Mouse (Mus musculus): ENCODE results near the gene Eme2. TPM values are rescaled to one million over a fixed set of nuclear protein-coding genes. Genes with fewer than 3 reads are reported as not detected.

The Eme2 gene
- polyA plus RNA-seq, 1 experiment from 2014 or later: 38.5 TPM

- WGBS: 88% methylated on average over 6 of the region's 6 CpGs
- Histone ChIP-seq H3K4me2 (replicated peaks; ENCODE audit: low read depth, low read length) (no peak overlapping the region), H3K27ac (ENCODE audit: low read length) (no peak overlapping the region), H3K9me3 (ENCODE audit: low read length) (no peaks in the 10 kb centered on the region), H3K27me3 (ENCODE audit: insufficient read depth, low read length) (no peaks in the 10 kb centered on the region), H3K4me1 (ENCODE audit: insufficient read depth, low read length) (no peaks in the 10 kb centered on the region), H3K4me3 (ENCODE audit: low read length) (no peak overlapping the region), H3K9ac (replicated peaks; ENCODE audit: low read length) (no peak overlapping the region), H3K36me3 (ENCODE audit: insufficient read depth, low read length) (peaks cover 28% of the 10 kb centered on the region)
- ATAC-seq (ENCODE audit: low FRiP score, low TSS enrichment): no peak
Measured at GRCm38 (mm10) chr17:24858967-24859366, 35.9 kb downstream of the Eme2 start.

- no peak overlapping the region for H3K27ac ChIP-seq (ENCODE audit: low read length)
- H3K9me3 ChIP-seq (ENCODE audit: low read length): no peaks in the 10 kb centered on the region
- H3K4me1 ChIP-seq (ENCODE audit: insufficient read depth, low read length): no peaks in the 10 kb centered on the region
- no peak for ATAC-seq (ENCODE audit: low FRiP score, low TSS enrichment)
- H3K27me3 ChIP-seq (ENCODE audit: insufficient read depth, low read length): no peaks in the 10 kb centered on the region
- peaks cover 28% of the 10 kb centered on the region for H3K36me3 ChIP-seq (ENCODE audit: insufficient read depth, low read length)
- H3K9ac ChIP-seq (replicated peaks; ENCODE audit: low read length): no peak overlapping the region
- no peak overlapping the region for H3K4me2 ChIP-seq (replicated peaks; ENCODE audit: low read depth, low read length)
- H3K4me3 ChIP-seq (ENCODE audit: low read length): no peak overlapping the region
- WGBS: 85% methylated on average over 8 of the region's 8 CpGs
Measured at GRCm38 (mm10) chr17:24857831-24858470, 36.9 kb downstream of the Eme2 start.

GRCm38 (mm10) chr17:24856589-24856988 lies 38.3 kb downstream of the Eme2 start:
- 91% methylated on average over 13 of the region's 13 CpGs for WGBS
- H3K9me3 ChIP-seq (ENCODE audit: low read length): no peaks in the 10 kb centered on the region
- H3K4me1 ChIP-seq (ENCODE audit: insufficient read depth, low read length): no peaks in the 10 kb centered on the region
- no peak overlapping the region for H3K4me3 ChIP-seq (ENCODE audit: low read length)
- no peak overlapping the region for H3K9ac ChIP-seq (replicated peaks; ENCODE audit: low read length)
- H3K27me3 ChIP-seq (ENCODE audit: insufficient read depth, low read length): no peaks in the 10 kb centered on the region
- ATAC-seq (ENCODE audit: low FRiP score, low TSS enrichment): no peak
- no peak overlapping the region for H3K27ac ChIP-seq (ENCODE audit: low read length)
- H3K4me2 ChIP-seq (replicated peaks; ENCODE audit: low read depth, low read length): no peak overlapping the region
- peaks cover 24% of the 10 kb centered on the region; the same call in 1 of the 2 replicates for H3K36me3 ChIP-seq (ENCODE audit: insufficient read depth, low read length)

- H3K4me3 ChIP-seq (ENCODE audit: low read length): no peak overlapping the region
- no peaks in the 10 kb centered on the region for H3K9me3 ChIP-seq (ENCODE audit: low read length)
- 0 out of 2 replicates have a peak, but pooled peaks cover 2% of the 10 kb centered on the region for H3K4me1 ChIP-seq (ENCODE audit: insufficient read depth, low read length)
- no peak overlapping the region for H3K27ac ChIP-seq (ENCODE audit: low read length)
- ATAC-seq (ENCODE audit: low FRiP score, low TSS enrichment): no peak
- no peak overlapping the region for H3K9ac ChIP-seq (replicated peaks; ENCODE audit: low read length)
- peaks cover 18% of the 10 kb centered on the region; the same call in 1 of the 2 replicates for H3K36me3 ChIP-seq (ENCODE audit: insufficient read depth, low read length)
- no peak overlapping the region for H3K4me2 ChIP-seq (replicated peaks; ENCODE audit: low read depth, low read length)
- WGBS: 77% methylated on average over 3 of the region's 3 CpGs
- H3K27me3 ChIP-seq (ENCODE audit: insufficient read depth, low read length): no peaks in the 10 kb centered on the region
Measured at GRCm38 (mm10) chr17:24855838-24856464, 38.9 kb downstream of the Eme2 start.

GRCm38 (mm10) chr17:24851381-24852125 lies 43.3 kb downstream of the Eme2 start:
- Histone ChIP-seq H3K27me3 (ENCODE audit: insufficient read depth, low read length) (no peaks in the 10 kb centered on the region), H3K4me3 (ENCODE audit: low read length) (peak overlapping the region; percentile 75), H3K36me3 (ENCODE audit: insufficient read depth, low read length) (0 out of 2 replicates have a peak, but pooled peaks cover 11% of the 10 kb centered on the region), H3K4me1 (ENCODE audit: insufficient read depth, low read length) (peaks cover 9% of the 10 kb centered on the region), H3K9me3 (ENCODE audit: low read length) (no peaks in the 10 kb centered on the region), H3K9ac (replicated peaks; ENCODE audit: low read length) (peak overlapping the region; percentile 74; the same call in 1 of the 2 replicates), H3K4me2 (replicated peaks; ENCODE audit: low read depth, low read length) (peak overlapping the region; percentile 78), H3K27ac (ENCODE audit: low read length) (no peak overlapping the region)
- 61% methylated on average over 10 of the region's 10 CpGs for WGBS
- ATAC-seq (ENCODE audit: low FRiP score, low TSS enrichment): no peak

- H3K9me3 ChIP-seq (ENCODE audit: low read length): no peaks in the 10 kb centered on the region
- peak overlapping the region; percentile 41; the same call in 1 of the 2 replicates for H3K27ac ChIP-seq (ENCODE audit: low read length)
- H3K9ac ChIP-seq (replicated peaks; ENCODE audit: low read length): peak overlapping the region; percentile 74
- H3K4me2 ChIP-seq (replicated peaks; ENCODE audit: low read depth, low read length): peak overlapping the region; percentile 78
- under 1% methylated on average over 20 of the region's 20 CpGs for WGBS
- H3K27me3 ChIP-seq (ENCODE audit: insufficient read depth, low read length): no peaks in the 10 kb centered on the region
- peak overlapping the region; percentile 75 for H3K4me3 ChIP-seq (ENCODE audit: low read length)
- 0 out of 2 replicates have a peak, but pooled peaks cover 4% of the 10 kb centered on the region for H3K36me3 ChIP-seq (ENCODE audit: insufficient read depth, low read length)
- ATAC-seq (ENCODE audit: low FRiP score, low TSS enrichment): no peak
- peaks cover 9% of the 10 kb centered on the region for H3K4me1 ChIP-seq (ENCODE audit: insufficient read depth, low read length)
Measured at GRCm38 (mm10) chr17:24850773-24851127, 44.1 kb downstream of the Eme2 start.

GRCm38 (mm10) chr17:24850065-24850772 lies 44.7 kb downstream of the Eme2 start, which contains the start of gene Fahd1:
Gene Fahd1 (minus strand): TSS chr17:24850364.
- Histone ChIP-seq H3K4me1 (ENCODE audit: insufficient read depth, low read length) (peaks cover 9% of the 10 kb centered on the region), H3K27me3 (ENCODE audit: insufficient read depth, low read length) (no peaks in the 10 kb centered on the region), H3K27ac (ENCODE audit: low read length) (peak within 1 kb of the TSS; percentile 96), H3K4me3 (ENCODE audit: low read length) (peak within 1 kb of the TSS; percentile 75), H3K9ac (replicated peaks; ENCODE audit: low read length) (peak within 1 kb of the TSS; percentile 83), H3K36me3 (ENCODE audit: insufficient read depth, low read length) (0 out of 2 replicates have a peak, but pooled peaks cover 4% of the 10 kb centered on the region), H3K9me3 (ENCODE audit: low read length) (no peaks in the 10 kb centered on the region), H3K4me2 (replicated peaks; ENCODE audit: low read depth, low read length) (peak within 1 kb of the TSS; percentile 78)
- WGBS: under 1% methylated on average over 58 of the region's 58 CpGs
- ATAC-seq (ENCODE audit: low FRiP score, low TSS enrichment): peak; percentile 99

GRCm38 (mm10) chr17:24849733-24850064 lies 45.2 kb downstream of the Eme2 start:
- H3K9me3 ChIP-seq (ENCODE audit: low read length): no peaks in the 10 kb centered on the region
- no peaks in the 10 kb centered on the region for H3K27me3 ChIP-seq (ENCODE audit: insufficient read depth, low read length)
- H3K4me1 ChIP-seq (ENCODE audit: insufficient read depth, low read length): peaks cover 9% of the 10 kb centered on the region
- peak overlapping the region; percentile 75 for H3K4me3 ChIP-seq (ENCODE audit: low read length)
- H3K36me3 ChIP-seq (ENCODE audit: insufficient read depth, low read length): 0 out of 2 replicates have a peak, but pooled peaks cover 4% of the 10 kb centered on the region
- peak overlapping the region; percentile 96 for H3K27ac ChIP-seq (ENCODE audit: low read length)
- WGBS: under 1% methylated on average over 21 of the region's 21 CpGs
- peak overlapping the region; percentile 78 for H3K4me2 ChIP-seq (replicated peaks; ENCODE audit: low read depth, low read length)
- H3K9ac ChIP-seq (replicated peaks; ENCODE audit: low read length): peak overlapping the region; percentile 83
- ATAC-seq (ENCODE audit: low FRiP score, low TSS enrichment): peak; percentile 60; the same call in 1 of the 2 replicates

GRCm38 (mm10) chr17:24848600-24849031 lies 46.3 kb downstream of the Eme2 start:
- Histone ChIP-seq H3K4me3 (ENCODE audit: low read length) (peak overlapping the region; percentile 75), H3K36me3 (ENCODE audit: insufficient read depth, low read length) (0 out of 2 replicates have a peak, but pooled peaks cover 2% of the 10 kb centered on the region), H3K27me3 (ENCODE audit: insufficient read depth, low read length) (no peaks in the 10 kb centered on the region), H3K4me2 (replicated peaks; ENCODE audit: low read depth, low read length) (peak overlapping the region; percentile 78), H3K4me1 (ENCODE audit: insufficient read depth, low read length) (peaks cover 9% of the 10 kb centered on the region), H3K9ac (replicated peaks; ENCODE audit: low read length) (0 out of 2 replicates have a peak overlapping the region, but pooled peaks have one; percentile 41), H3K9me3 (ENCODE audit: low read length) (no peaks in the 10 kb centered on the region), H3K27ac (ENCODE audit: low read length) (peak overlapping the region; percentile 71; the same call in 1 of the 2 replicates)
- no peak for ATAC-seq (ENCODE audit: low FRiP score, low TSS enrichment)
